Mouse (Mus musculus) C2C12 (cell line): ENCODE results near the gene Mafb.

Source experiments
- CTCF ChIP-seq: IDR thresholded peaks from one replicate; pipeline ENCODE4 v1.5.1; 2011; ENCODE audit not compliant: control insufficient read depth, insufficient read depth, insufficient read length
- MYOG ChIP-seq: IDR thresholded peaks from one replicate; pipeline ENCODE4 v1.6.1; 2011; ENCODE audit not compliant: control insufficient read depth, insufficient read length; ENCODE audit errors: extremely low read depth

- no peak for TF ChIP-seq CTCF
- no peak for TF ChIP-seq MYOG
Measured at GRCm38 (mm10) chr2:160415161-160415560, 48.3 kb upstream of the Mafb start.
